Mouse (Mus musculus) olfactory bulb, adult 2 months (tissue): ENCODE measurements at regions not wholly inside any gene's neighbourhood (a gene's known extent, or its start where the extent isn't known, plus 50 kb on each side); places are given as distances from the start of the nearest gene placed in this dataset.

Experiments used
- CTCF ChIP-seq: fragments of 200-500 bp; IDR thresholded peaks from 2 replicates; pipeline ENCODE4 v1.5.1; 2012; ENCODE audit warnings: low read depth, mild to moderate bottlenecking, low read length, moderate library complexity; ENCODE audit not compliant: insufficient read depth
- POLR2A ChIP-seq: fragments of 200-500 bp; IDR thresholded peaks from 2 replicates; pipeline ENCODE4 v1.6.1; 2012; ENCODE audit warnings: mild to moderate bottlenecking, low read depth, low read length, moderate library complexity; ENCODE audit not compliant: insufficient read depth

- TF ChIP-seq CTCF (no peak), POLR2A (no peak)
These were observed 416.4 kb downstream of the Fut8 start for GRCm38 (mm10) chr12:77654282-77654681.
